Mouse (Mus musculus) stomach, postnatal 0 days (tissue): ENCODE results near the gene Hist1h4h.

ENCODE experiments used
- CTCF ChIP-seq: IDR thresholded peaks from 2 replicates; pipeline ENCODE4 v1.5.1; 2016; ENCODE audit warnings: antibody characterized with exemption, low read depth, mild to moderate bottlenecking, moderate library complexity
- EP300 ChIP-seq: optimal IDR thresholded peaks from 2 replicates; pipeline ENCODE3; 2016; ENCODE audit warnings: antibody characterized with exemption

GRCm38 (mm10) chr13:23506819-23507515, 23.9 kb upstream of the Hist1h4h start:
- TF ChIP-seq CTCF, result no peak
- TF ChIP-seq EP300, result no peak
